Mouse (Mus musculus): Measurements from ENCODE around the gene Grk3. TPM values are rescaled to one million over a fixed set of nuclear protein-coding genes. Genes with fewer than 3 reads are reported as not detected.

The Grk3 gene
- polyA plus RNA-seq, 1 experiment from 2014 or later = 8.1 TPM

- no peak overlapping the region for H3K4me3 ChIP-seq
- H3K27me3 ChIP-seq = no peaks in the 10 kb centered on the region
- no peaks in the 10 kb centered on the region for H3K9me3 ChIP-seq (replicated peaks)
- no peak overlapping the region for H3K4me2 ChIP-seq
- 0 out of 2 replicates have a peak, but pooled peaks cover 5% of the 10 kb centered on the region for H3K4me1 ChIP-seq
- no peak for ATAC-seq
- H3K9ac ChIP-seq = no peak overlapping the region
- WGBS = 52% methylated on average over 10 of the region's 10 CpGs
- H3K36me3 ChIP-seq (ENCODE audit: poor library complexity, severe bottlenecking) = no peaks in the 10 kb centered on the region
- H3K27ac ChIP-seq = 0 out of 2 replicates have a peak overlapping the region, but pooled peaks have one; percentile 42
Observed at GRCm38 (mm10) chr5:112928201-112928881, 87.2 kb downstream of the Grk3 start.

- no peak for ATAC-seq
Observed at GRCm38 (mm10) chr5:112925422-112925821, 90.2 kb downstream of the Grk3 start.

GRCm38 (mm10) chr5:112924806-112925205, 90.8 kb downstream of the Grk3 start:
- Histone ChIP-seq H3K4me1 (0 out of 2 replicates have a peak, but pooled peaks cover 5% of the 10 kb centered on the region), H3K27ac (no peak overlapping the region), H3K36me3 (ENCODE audit: poor library complexity, severe bottlenecking) (no peaks in the 10 kb centered on the region), H3K4me2 (no peak overlapping the region), H3K27me3 (no peaks in the 10 kb centered on the region), H3K9me3 (replicated peaks) (no peaks in the 10 kb centered on the region), H3K9ac (no peak overlapping the region), H3K4me3 (no peak overlapping the region)
- 91% methylated on average over 8 of the region's 8 CpGs for WGBS
- no peak for ATAC-seq

More at GRCm38 (mm10) chr5:112925422-112925821, 90.2 kb downstream of the Grk3 start:
- H3K9me3 ChIP-seq (replicated peaks) = no peaks in the 10 kb centered on the region
- 95% methylated on average over 5 of the region's 5 CpGs for WGBS
- no peak overlapping the region for H3K4me2 ChIP-seq
- no peaks in the 10 kb centered on the region for H3K27me3 ChIP-seq
- H3K4me1 ChIP-seq = 0 out of 2 replicates have a peak, but pooled peaks cover 5% of the 10 kb centered on the region
- no peaks in the 10 kb centered on the region for H3K36me3 ChIP-seq (ENCODE audit: poor library complexity, severe bottlenecking)
- no peak overlapping the region for H3K9ac ChIP-seq
- H3K4me3 ChIP-seq = no peak overlapping the region
- no peak overlapping the region for H3K27ac ChIP-seq

- 96% methylated on average over 14 of the region's 14 CpGs for WGBS
- no peak overlapping the region for H3K27ac ChIP-seq
- H3K27me3 ChIP-seq = no peaks in the 10 kb centered on the region
- no peak overlapping the region for H3K4me2 ChIP-seq
- H3K9ac ChIP-seq = no peak overlapping the region
- H3K4me1 ChIP-seq = 0 out of 2 replicates have a peak, but pooled peaks cover 5% of the 10 kb centered on the region
- ATAC-seq = no peak
- no peaks in the 10 kb centered on the region for H3K9me3 ChIP-seq (replicated peaks)
- H3K4me3 ChIP-seq = no peak overlapping the region
- no peaks in the 10 kb centered on the region for H3K36me3 ChIP-seq (ENCODE audit: poor library complexity, severe bottlenecking)
Observed at GRCm38 (mm10) chr5:112923841-112924240, 91.8 kb downstream of the Grk3 start.

GRCm38 (mm10) chr5:112921914-112922313, 93.7 kb downstream of the Grk3 start:
- Histone ChIP-seq H3K4me2 (no peak overlapping the region), H3K9me3 (replicated peaks) (no peaks in the 10 kb centered on the region), H3K4me3 (no peak overlapping the region), H3K27ac (no peak overlapping the region), H3K9ac (no peak overlapping the region), H3K27me3 (no peaks in the 10 kb centered on the region), H3K36me3 (ENCODE audit: poor library complexity, severe bottlenecking) (no peaks in the 10 kb centered on the region), H3K4me1 (no peaks in the 10 kb centered on the region)
- no peak for ATAC-seq

- no peak for ATAC-seq
- no peaks in the 10 kb centered on the region for H3K9me3 ChIP-seq (replicated peaks)
- H3K36me3 ChIP-seq (ENCODE audit: poor library complexity, severe bottlenecking) = no peaks in the 10 kb centered on the region; the same call in 1 of the 2 replicates
- H3K4me2 ChIP-seq = no peak overlapping the region
- WGBS = 64% methylated on average over 5 of the region's 5 CpGs
- H3K4me1 ChIP-seq = no peaks in the 10 kb centered on the region
- H3K4me3 ChIP-seq = no peak overlapping the region
- no peak overlapping the region for H3K9ac ChIP-seq
- no peaks in the 10 kb centered on the region for H3K27me3 ChIP-seq
- peak overlapping the region; percentile 6; the same call in 1 of the 2 replicates for H3K27ac ChIP-seq
Observed at GRCm38 (mm10) chr5:112910381-112910780, 105.2 kb downstream of the Grk3 start.

GRCm38 (mm10) chr5:112908169-112908614, 107.4 kb downstream of the Grk3 start:
- Histone ChIP-seq H3K27ac (no peak overlapping the region), H3K4me3 (no peak overlapping the region), H3K4me2 (no peak overlapping the region), H3K27me3 (no peaks in the 10 kb centered on the region), H3K36me3 (ENCODE audit: poor library complexity, severe bottlenecking) (no peaks in the 10 kb centered on the region), H3K4me1 (no peaks in the 10 kb centered on the region), H3K9ac (no peak overlapping the region), H3K9me3 (replicated peaks) (no peaks in the 10 kb centered on the region)
- 53% methylated on average over 2 of the region's 2 CpGs for WGBS
- ATAC-seq = no peak

- Histone ChIP-seq H3K4me3 (no peak overlapping the region), H3K9me3 (replicated peaks) (no peaks in the 10 kb centered on the region), H3K9ac (no peak overlapping the region), H3K36me3 (ENCODE audit: poor library complexity, severe bottlenecking) (no peaks in the 10 kb centered on the region), H3K27me3 (no peaks in the 10 kb centered on the region), H3K27ac (no peak overlapping the region), H3K4me1 (no peaks in the 10 kb centered on the region), H3K4me2 (no peak overlapping the region)
- no peak for ATAC-seq
- WGBS = 85% methylated on average over 6 of the region's 6 CpGs
Observed at GRCm38 (mm10) chr5:112907504-112907903, 108.1 kb downstream of the Grk3 start.

GRCm38 (mm10) chr5:112895674-112896654, 119.6 kb downstream of the Grk3 start, which contains the start of gene Myo18b:
Gene Myo18b, minus strand, starts transcription at chr5:112896362.
- Histone ChIP-seq H3K4me2 (no peak within 1 kb of the TSS), H3K9me3 (replicated peaks) (0 out of 2 replicates have a peak, but pooled peaks cover 3% of the 10 kb centered on the region), H3K27ac (no peak within 1 kb of the TSS), H3K4me1 (no peaks in the 10 kb centered on the region), H3K27me3 (no peaks in the 10 kb centered on the region), H3K9ac (no peak within 1 kb of the TSS), H3K4me3 (no peak within 1 kb of the TSS), H3K36me3 (ENCODE audit: poor library complexity, severe bottlenecking) (no peaks in the 10 kb centered on the region)
- no peak for ATAC-seq
- WGBS = 78% methylated on average over 17 of the region's 17 CpGs

- Histone ChIP-seq H3K4me1 (0 out of 2 replicates have a peak, but pooled peaks cover 3% of the 10 kb centered on the region), H3K9me3 (replicated peaks) (0 out of 2 replicates have a peak, but pooled peaks cover 3% of the 10 kb centered on the region), H3K4me3 (no peak overlapping the region), H3K27me3 (no peaks in the 10 kb centered on the region), H3K4me2 (no peak overlapping the region), H3K27ac (no peak overlapping the region), H3K9ac (no peak overlapping the region), H3K36me3 (ENCODE audit: poor library complexity, severe bottlenecking) (no peaks in the 10 kb centered on the region)
- ATAC-seq = no peak
- 72% methylated on average over 5 of the region's 5 CpGs for WGBS
Observed at GRCm38 (mm10) chr5:112893462-112894060, 122.0 kb downstream of the Grk3 start.

- H3K4me3 ChIP-seq = no peak overlapping the region
- no peak for ATAC-seq
- 0 out of 2 replicates have a peak, but pooled peaks cover 3% of the 10 kb centered on the region for H3K4me1 ChIP-seq
- H3K9me3 ChIP-seq (replicated peaks) = 0 out of 2 replicates have a peak, but pooled peaks cover 3% of the 10 kb centered on the region
- H3K27ac ChIP-seq = no peak overlapping the region
- H3K4me2 ChIP-seq = no peak overlapping the region
- H3K9ac ChIP-seq = no peak overlapping the region
- H3K27me3 ChIP-seq = no peaks in the 10 kb centered on the region
- no peaks in the 10 kb centered on the region for H3K36me3 ChIP-seq (ENCODE audit: poor library complexity, severe bottlenecking)
Observed at GRCm38 (mm10) chr5:112892411-112892810, 123.2 kb downstream of the Grk3 start.
